Mouse (Mus musculus) CH12.LX (cell line): ENCODE results near the gene Gtdc1. TPM values are rescaled to one million over a fixed set of nuclear protein-coding genes. Genes with fewer than 3 reads are reported as not detected.
A peak's percentile ranks its signal among the peaks of the same experiment; 100 is the strongest.

Source experiments
- DNase-seq: peaks from one replicate; pipeline ENCODE4 v3.0.0-alpha.2; 2013; ENCODE audit errors: extremely low read depth
- H3K27ac ChIP-seq: 2 replicates; pipeline ENCODE4 v1.5.1; 2012; ENCODE audit warnings: low read depth, mild to moderate bottlenecking, control low read depth, moderate library complexity; ENCODE audit not compliant: insufficient read depth
- H3K27me3 ChIP-seq: replicated peaks from 2 replicates; pipeline ENCODE3; 2012; ENCODE audit warnings: inconsistent platforms
- H3K36me3 ChIP-seq, 2 experiments: replicated peaks in 1 of 2; 2 replicates each; pipeline versions ENCODE3 to v1.6.1; 2012; ENCODE audit warnings: inconsistent platforms in 1 of 2, low read length in 1 of 2, mild to moderate bottlenecking in 1 of 2, mixed read lengths in 1 of 2, moderate library complexity in 1 of 2; ENCODE audit not compliant: control insufficient read depth in 1 of 2, insufficient read depth in 1 of 2
- H3K4me1 ChIP-seq, 2 experiments: 2 replicates each; pipeline ENCODE4 v1.6.1; 2012; ENCODE audit warnings: inconsistent platforms in 1 of 2, moderate library complexity in 1 of 2; ENCODE audit not compliant: insufficient read depth in 2 of 2, control insufficient read depth in 1 of 2
- H3K4me2 ChIP-seq: 2 replicates; pipeline ENCODE4 v1.6.1; 2012; ENCODE audit warnings: low read depth, mild to moderate bottlenecking, control low read depth; ENCODE audit not compliant: poor library complexity, insufficient read depth, severe bottlenecking
- H3K4me3 ChIP-seq, 3 experiments: fragments of 150-350 bp in 1 of 3; sonication (generic) in 1 of 3; replicated peaks in 1 of 3; 2 replicates each; pipeline versions ENCODE3 to v1.5.1; 2011 to 2012; ENCODE audit warnings: low read depth in 2 of 3, low read length in 2 of 3, mild to moderate bottlenecking in 2 of 3, moderate library complexity in 2 of 3, control low read depth in 1 of 3, improper control_type of control experiment in 1 of 3, inconsistent platforms in 1 of 3, mixed read lengths in 1 of 3; ENCODE audit not compliant: poor library complexity in 1 of 3
- H3K79me2 ChIP-seq: replicated peaks from 2 replicates; pipeline ENCODE4 v1.6.1; 2012; ENCODE audit warnings: mild to moderate bottlenecking, moderate library complexity; ENCODE audit not compliant: control insufficient read depth, poor library complexity, insufficient read depth, severe bottlenecking; ENCODE audit errors: extremely low read depth
- H3K9ac ChIP-seq: 2 replicates; pipeline ENCODE4 v1.6.1; 2012; ENCODE audit warnings: low read depth, mild to moderate bottlenecking, control low read depth, moderate library complexity; ENCODE audit not compliant: insufficient read depth
- H3K9me3 ChIP-seq: replicated peaks from 2 replicates; pipeline ENCODE3; 2012; ENCODE audit warnings: low read length, inconsistent platforms, mixed read lengths
- BHLHE40 ChIP-seq: IDR thresholded peaks from 2 replicates; pipeline ENCODE4 v1.6.1; 2011; ENCODE audit warnings: mild to moderate bottlenecking, low read depth, low read length, improper control_type of control experiment
- CHD1 ChIP-seq: IDR thresholded peaks from 2 replicates; pipeline ENCODE4 v1.6.1; 2012; ENCODE audit warnings: low read depth, low read length, improper control_type of control experiment, inconsistent platforms
- CHD2 ChIP-seq: IDR thresholded peaks from 2 replicates; pipeline ENCODE4 v1.6.1; 2011; ENCODE audit warnings: low read length, improper control_type of control experiment
- CTCF ChIP-seq, 2 experiments: IDR thresholded peaks in 1 of 2; conservative IDR thresholded peaks in 1 of 2; 2 replicates each; pipeline ENCODE4 v1.5.1; 2011 to 2012; ENCODE audit warnings: low read depth in 2 of 2, low read length in 2 of 2, improper control_type of control experiment in 1 of 2, inconsistent platforms in 1 of 2, mild to moderate bottlenecking in 1 of 2, moderate library complexity in 1 of 2
- ELF1 ChIP-seq: IDR thresholded peaks from 2 replicates; pipeline ENCODE4 v1.6.1; 2014; ENCODE audit warnings: low read depth, mild to moderate bottlenecking, inconsistent platforms, low read length, improper control_type of control experiment
- ETS1 ChIP-seq: conservative IDR thresholded peaks from 2 replicates; pipeline ENCODE4 v1.6.1; 2012; ENCODE audit warnings: low read depth, mild to moderate bottlenecking, inconsistent platforms, low read length, improper control_type of control experiment, moderate library complexity
- GABPA ChIP-seq: IDR thresholded peaks from 2 replicates; pipeline ENCODE4 v1.6.1; 2012; ENCODE audit warnings: low read depth, low read length, improper control_type of control experiment, inconsistent platforms; ENCODE audit not compliant: insufficient replicate concordance
- IRF4 ChIP-seq: IDR thresholded peaks from 2 replicates; pipeline ENCODE4 v1.6.1; 2014; ENCODE audit warnings: low read depth, mild to moderate bottlenecking, inconsistent platforms, low read length, improper control_type of control experiment
- JUN ChIP-seq: IDR thresholded peaks from 2 replicates; pipeline ENCODE4 v1.6.1; 2011; ENCODE audit warnings: low read depth, mild to moderate bottlenecking, low read length, improper control_type of control experiment, moderate library complexity; ENCODE audit not compliant: insufficient read depth
- KAT2A ChIP-seq: IDR thresholded peaks from 2 replicates; pipeline ENCODE4 v1.6.1; 2012; ENCODE audit warnings: low read length, improper control_type of control experiment, inconsistent platforms; ENCODE audit not compliant: insufficient replicate concordance
- MAFK ChIP-seq: IDR thresholded peaks from 2 replicates; pipeline ENCODE4 v1.6.1; 2011; ENCODE audit warnings: low read length, improper control_type of control experiment; ENCODE audit not compliant: insufficient replicate concordance
- MXI1 ChIP-seq: IDR thresholded peaks from 2 replicates; pipeline ENCODE4 v1.6.1; 2011; ENCODE audit warnings: mild to moderate bottlenecking, low read depth, low read length, improper control_type of control experiment
- MYC ChIP-seq: IDR thresholded peaks from 2 replicates; pipeline ENCODE4 v1.6.1; 2011; ENCODE audit warnings: low read depth, mild to moderate bottlenecking, improper control_type of control experiment, low read length
- NELFE ChIP-seq: IDR thresholded peaks from 2 replicates; pipeline ENCODE4 v1.6.1; 2011; ENCODE audit warnings: low read depth, low read length, improper control_type of control experiment
- PAX5 ChIP-seq: IDR thresholded peaks from 2 replicates; pipeline ENCODE4 v1.6.1; 2012; ENCODE audit warnings: low read length, inconsistent platforms, mixed read lengths
- POLR2A ChIP-seq: IDR thresholded peaks from 2 replicates; pipeline ENCODE4 v1.6.1; 2011; ENCODE audit warnings: low read depth, mild to moderate bottlenecking, improper control_type of control experiment, low read length
- RAD21 ChIP-seq: IDR thresholded peaks from 2 replicates; pipeline ENCODE4 v1.6.1; 2011; ENCODE audit warnings: low read depth, mild to moderate bottlenecking, low read length, improper control_type of control experiment, moderate library complexity
- SMC3 ChIP-seq: IDR thresholded peaks from 2 replicates; pipeline ENCODE4 v1.6.1; 2011; ENCODE audit warnings: low read depth, low read length, improper control_type of control experiment
- TBP ChIP-seq: conservative IDR thresholded peaks from 2 replicates; pipeline ENCODE4 v1.6.1; 2011; ENCODE audit warnings: low read depth, low read length, improper control_type of control experiment
- USF1 ChIP-seq: IDR thresholded peaks from 2 replicates; pipeline ENCODE4 v1.6.1; 2014; ENCODE audit warnings: low read depth, mild to moderate bottlenecking, inconsistent platforms, low read length, improper control_type of control experiment
- USF2 ChIP-seq: conservative IDR thresholded peaks from 2 replicates; pipeline ENCODE4 v1.6.1; 2011; ENCODE audit warnings: low read depth, low read length, improper control_type of control experiment
- ZKSCAN1 ChIP-seq: IDR thresholded peaks from 2 replicates; pipeline ENCODE4 v1.6.1; 2012; ENCODE audit warnings: low read depth, inconsistent platforms, low read length, improper control_type of control experiment, borderline replicate concordance
- ZNF384 ChIP-seq: IDR thresholded peaks from 2 replicates; pipeline ENCODE4 v1.6.1; 2012; ENCODE audit warnings: low read depth, low read length, improper control_type of control experiment, inconsistent platforms
- dilution Hi-C: fragments of 300-500 bp; cut with MboI; formaldehyde crosslinking; loops from 2 replicates; pipeline ENCODE4 v1.14.3; 2020; ENCODE audit warnings: low sequenced_read_pairs; ENCODE audit not compliant: extremely low pct_unique_long_range_greater_than_20kb, extremely low pct_ligation_motif_present
- in situ Hi-C: fragments of 300-500 bp; cut with MboI; formaldehyde crosslinking; loops from 3 replicates; pipeline ENCODE4 v1.14.3; 2019; ENCODE audit warnings: low sequenced_read_pairs, low pct_ligation_motif_present, low pct_unique_long_range_greater_than_20kb, mixed read lengths
- polyA plus RNA-seq: library from polyadenylated mRNA; unstranded; fragments of >175 nt; gene quantifications from 2 replicates; pipeline ENCODE4 v1.2.1, GENCODE M21; 2012; ENCODE audit warnings: low read depth; ENCODE audit not compliant: insufficient read length
- total RNA-seq, 2 experiments: library from RNA; depleted of rRNA; stranded (reverse); fragments of 300-350 nt in 1 of 2; fragments of >200 nt in 1 of 2; gene quantifications; 2 replicates each; pipeline ENCODE4 v1.2.3; 2012 to 2014

The Gtdc1 gene
- total and polyA plus RNA-seq, 3 experiments, result 11.1 to 18.2 (median 15.8) TPM

DNA sequence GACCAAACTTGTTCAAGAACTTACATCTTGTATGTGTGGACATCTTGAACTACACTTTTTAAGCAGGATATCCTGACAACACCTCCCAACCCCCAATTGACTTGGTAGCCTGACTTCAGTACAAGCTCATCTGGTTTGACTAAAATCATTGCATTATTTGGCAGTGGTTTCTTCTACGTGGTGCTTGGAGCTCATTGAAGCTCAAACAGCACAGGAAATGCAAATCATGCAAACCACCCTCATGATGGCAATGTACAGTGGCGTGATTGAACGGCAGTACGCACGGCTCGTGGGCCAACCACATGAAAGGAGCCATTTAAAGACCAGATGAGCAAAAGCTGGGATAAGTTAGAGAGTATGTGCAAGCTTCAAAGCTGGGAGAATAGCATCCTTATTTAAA, 123.0 kb downstream of the Gtdc1 start:
- no peaks in the 10 kb centered on the region for H3K9me3 ChIP-seq
- TF ChIP-seq SMC3, result no peak
- TF ChIP-seq CHD2, result no peak
- TF ChIP-seq CHD1, result no peak
- TF ChIP-seq MYC, result 0 out of 2 replicates have a peak, but pooled peaks have one; percentile 20
- no peak for TF ChIP-seq USF2
- no peak for TF ChIP-seq CTCF (conservative IDR thresholded peaks at IDR 0.05 in 1 of 2, IDR thresholded peaks at IDR 0.05 in 1 of 2; ENCODE audit: low read depth in 2 of 2, low read length in 2 of 2)
- peak; percentile 90 for TF ChIP-seq BHLHE40
- no peak for TF ChIP-seq PAX5
- TF ChIP-seq MAFK, result 0 out of 2 replicates have a peak, but pooled peaks have one; percentile 31
- no peak for TF ChIP-seq USF1
- TF ChIP-seq ELF1, result 0 out of 2 replicates have a peak, but pooled peaks have one; percentile 12
- no peak for TF ChIP-seq POLR2A
- no peak for TF ChIP-seq NELFE
- TF ChIP-seq ETS1, result peak; percentile 54
- TF ChIP-seq ZNF384, result no peak
- no peak for TF ChIP-seq JUN
- TF ChIP-seq MXI1, result no peak
- TF ChIP-seq, all 38 proteins: peak for 5

DNA sequence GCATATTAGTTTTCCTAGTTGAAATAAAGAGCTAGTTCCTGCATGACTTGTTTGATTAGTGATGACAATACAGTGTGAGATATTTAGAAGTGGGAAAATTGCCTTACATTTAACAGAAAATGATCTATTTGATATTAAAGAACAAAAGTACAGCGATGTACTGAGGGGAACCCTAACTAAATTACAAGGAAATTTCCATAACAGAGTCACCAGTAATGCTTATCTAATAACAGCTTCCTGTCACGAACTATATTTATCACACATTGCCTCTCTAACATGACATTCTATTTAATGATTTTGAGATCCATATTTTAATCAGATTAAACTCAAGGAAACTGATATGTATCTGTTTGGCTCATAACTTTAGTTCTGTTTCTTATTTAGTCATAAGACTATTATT, 126.1 kb downstream of the Gtdc1 start:
- no peak overlapping the region for H3K4me3 ChIP-seq
- H3K4me1 ChIP-seq, result peaks cover 4 to 7% of the 10 kb centered on the region in 2 experiments; a peak in 3 of 4 replicates
- no peak overlapping the region for H3K27ac ChIP-seq
- H3K4me2 ChIP-seq, result no peak overlapping the region
- no peak overlapping the region for H3K9ac ChIP-seq
- no peaks in the 10 kb centered on the region for H3K9me3 ChIP-seq
- dilution Hi-C loops, result no loop called here
- H3K79me2 ChIP-seq, result no peaks in the 10 kb centered on the region
- no peaks in the 10 kb centered on the region for H3K27me3 ChIP-seq
- peaks cover 0 to 2% of the 10 kb centered on the region in 2 experiments for H3K36me3 ChIP-seq
- no peak for TF ChIP-seq IRF4
- TF ChIP-seq GABPA, result no peak
- TF ChIP-seq MXI1, result no peak
- no peak for TF ChIP-seq KAT2A
- no peak for TF ChIP-seq ZKSCAN1
- no peak for TF ChIP-seq USF1
- no peak for TF ChIP-seq TBP
- TF ChIP-seq PAX5, result no peak
- no peak for TF ChIP-seq RAD21
- no peak for TF ChIP-seq USF2
- no peak for TF ChIP-seq JUN
- in situ Hi-C loops, result no loop called here
- DNase-seq, result no peak

More for the DNA sequence above, 123.0 kb downstream of the Gtdc1 start:
- no peaks in the 10 kb centered on the region for H3K79me2 ChIP-seq
- H3K4me3 ChIP-seq, result peak overlapping the region in 1 of 3 experiments; percentile 4
- H3K4me2 ChIP-seq, result peak overlapping the region; percentile 11; the same call in 1 of the 2 replicates
- dilution Hi-C loops (no loop called here), in situ Hi-C loops (no loop called here)
- no peak overlapping the region for H3K9ac ChIP-seq
- DNase-seq, result peak; percentile 74
- no peaks in the 10 kb centered on the region for H3K27me3 ChIP-seq
- peaks cover 0 to 2% of the 10 kb centered on the region in 2 experiments for H3K36me3 ChIP-seq
- no peak overlapping the region for H3K27ac ChIP-seq
- peaks cover 4 to 7% of the 10 kb centered on the region in 2 experiments; a peak in 3 of 4 replicates for H3K4me1 ChIP-seq
